Mouse (Mus musculus) testis, adult 2 months (tissue): ENCODE results near the gene Traf2. TPM values are rescaled to one million over a fixed set of nuclear protein-coding genes. Genes with fewer than 3 reads are reported as not detected.

ENCODE experiments used
- H3K27ac ChIP-seq: fragments of 200-500 bp; 2 replicates; pipeline ENCODE4 v1.5.1; 2012; ENCODE audit warnings: low read depth, low read length; ENCODE audit not compliant: control insufficient read depth, insufficient read depth
- H3K27me3 ChIP-seq: fragments of 200-500 bp; 2 replicates; pipeline ENCODE4 v1.6.1; 2012; ENCODE audit warnings: mild to moderate bottlenecking, low read length, moderate library complexity; ENCODE audit not compliant: control insufficient read depth, insufficient read depth
- H3K36me3 ChIP-seq: fragments of 200-500 bp; 2 replicates; pipeline ENCODE4 v1.6.1; 2012; ENCODE audit warnings: mild to moderate bottlenecking, low read length; ENCODE audit not compliant: control insufficient read depth, insufficient read depth
- H3K4me1 ChIP-seq: fragments of 200-500 bp; 2 replicates; pipeline ENCODE4 v1.6.1; 2012; ENCODE audit warnings: low read length; ENCODE audit not compliant: control insufficient read depth, insufficient read depth
- H3K4me3 ChIP-seq: fragments of 200-500 bp; 2 replicates; pipeline ENCODE4 v1.5.1; 2012; ENCODE audit warnings: low read depth, mild to moderate bottlenecking, low read length, moderate library complexity, mixed read lengths; ENCODE audit not compliant: control insufficient read depth
- CTCF ChIP-seq: fragments of 200-500 bp; IDR thresholded peaks from 2 replicates; pipeline ENCODE4 v1.5.1; 2012; ENCODE audit warnings: low read depth, mild to moderate bottlenecking, inconsistent platforms, low read length, moderate library complexity; ENCODE audit not compliant: control insufficient read depth, insufficient read depth, insufficient replicate concordance
- POLR2A ChIP-seq: fragments of 200-500 bp; IDR thresholded peaks from 2 replicates; pipeline ENCODE4 v1.6.1; 2012; ENCODE audit warnings: low read depth, mild to moderate bottlenecking, inconsistent platforms, low read length, moderate library complexity; ENCODE audit not compliant: control insufficient read depth
- polyA plus RNA-seq: library from polyadenylated mRNA; depleted of rRNA; stranded (reverse); fragments of >200 nt; gene quantifications from 2 replicates; pipeline ENCODE4 v1.2.3, GENCODE M21; 2012

Traf2 gene
- polyA plus RNA-seq, 1 experiment, result 12.2 TPM

DNA sequence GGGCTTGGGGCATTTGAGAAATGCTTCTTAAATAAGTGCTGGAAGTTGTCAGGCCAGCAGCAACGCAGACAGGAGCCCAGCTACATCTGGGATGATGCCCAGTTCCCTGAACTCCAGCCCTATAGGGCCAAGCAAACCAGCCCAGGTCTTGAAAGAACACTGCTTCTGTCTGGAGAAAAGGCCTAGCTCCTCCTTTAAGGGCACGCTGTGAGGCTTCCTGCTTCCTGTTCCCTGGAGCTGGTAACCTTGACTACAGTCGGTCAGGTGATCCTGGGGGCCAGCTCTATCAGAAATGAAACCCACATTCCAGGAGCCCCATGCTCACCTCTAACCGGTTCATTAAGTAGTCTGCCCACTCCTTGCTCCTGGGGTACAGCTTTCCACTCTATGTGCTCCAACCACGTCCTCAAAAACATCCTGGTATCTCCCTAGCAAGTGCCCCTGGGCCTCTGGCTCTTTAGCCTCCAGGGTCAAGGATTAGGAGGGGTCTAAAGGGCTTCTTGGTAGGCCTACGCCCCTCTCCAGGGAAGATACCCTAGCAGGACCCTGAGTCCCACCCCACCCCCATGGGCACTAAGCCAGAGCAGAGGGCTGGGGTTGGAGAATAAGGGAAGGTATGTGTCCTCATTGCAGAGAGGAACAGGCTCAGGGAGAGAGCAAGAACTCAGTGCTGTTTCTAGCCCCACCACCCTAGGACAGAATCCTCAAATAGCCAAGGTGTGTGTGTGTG is 48.7 kb downstream of the Traf2 start:
- Histone ChIP-seq H3K27ac (no peak overlapping the region), H3K36me3 (no peaks in the 10 kb centered on the region; the same call in 1 of the 2 replicates), H3K4me1 (peaks cover 18% of the 10 kb centered on the region), H3K27me3 (no peaks in the 10 kb centered on the region), H3K4me3 (no peak overlapping the region)
- TF ChIP-seq CTCF (no peak), POLR2A (no peak)

DNA sequence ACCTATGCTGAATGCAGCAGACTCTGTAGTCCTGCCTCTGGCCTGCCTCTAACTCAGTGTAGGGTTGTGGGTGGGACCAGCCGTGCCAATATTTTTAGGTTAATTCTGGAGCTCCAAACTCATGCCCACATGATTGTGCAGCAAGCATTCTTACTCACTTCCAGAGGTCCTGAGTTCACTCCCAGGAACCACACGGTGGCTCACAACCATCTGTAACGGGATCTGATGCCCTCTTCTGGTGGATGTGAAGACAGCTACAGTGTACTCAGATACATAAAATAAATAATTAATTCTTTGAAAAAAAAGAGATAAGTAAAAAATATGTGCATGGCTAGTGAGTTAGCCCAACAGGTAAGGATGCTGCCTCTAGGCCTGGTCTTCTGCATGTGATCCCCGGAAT is 50.3 kb downstream of the Traf2 start:
- Histone ChIP-seq H3K4me3 (no peak overlapping the region), H3K27me3 (no peaks in the 10 kb centered on the region), H3K4me1 (peaks cover 10% of the 10 kb centered on the region), H3K36me3 (no peaks in the 10 kb centered on the region), H3K27ac (no peak overlapping the region)
- TF ChIP-seq CTCF (peak; percentile 8; the same call in 1 of the 2 replicates), POLR2A (no peak)

DNA sequence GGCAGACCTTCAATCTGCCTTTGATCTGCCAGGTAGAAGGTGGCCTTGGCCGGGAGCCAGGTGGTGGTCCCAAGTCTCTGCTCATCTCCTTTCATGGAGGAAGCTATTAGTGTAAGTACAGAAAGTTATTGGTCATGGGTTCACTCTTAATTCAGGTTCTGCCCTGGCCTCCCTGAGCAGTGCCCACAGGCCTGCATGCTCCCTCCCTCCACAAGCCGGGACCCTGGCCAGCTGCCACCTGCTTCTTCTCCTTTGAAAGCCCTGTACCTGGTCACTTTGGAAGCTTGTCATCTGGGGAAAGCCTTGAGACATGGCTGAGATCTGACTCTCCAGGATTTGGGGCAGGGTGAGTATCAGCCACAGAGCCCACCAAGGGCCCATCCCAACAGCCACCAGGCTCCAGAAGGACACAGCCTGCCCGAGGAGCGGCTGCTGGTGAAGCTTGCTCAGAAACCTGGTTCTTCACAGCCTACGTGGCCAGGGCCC is 53.2 kb downstream of the Traf2 start, which contains the start of gene Lcn12:
Lcn12 (minus strand) TSS at position 436 of the 486 bp plus-strand sequence.
- H3K27me3 ChIP-seq, result no peaks in the 10 kb centered on the region
- H3K36me3 ChIP-seq, result no peaks in the 10 kb centered on the region
- TF ChIP-seq CTCF (no peak), POLR2A (no peak)
- H3K27ac ChIP-seq, result no peak within 1 kb of the TSS
- H3K4me3 ChIP-seq, result no peak within 1 kb of the TSS
- H3K4me1 ChIP-seq, result no peaks in the 10 kb centered on the region

DNA sequence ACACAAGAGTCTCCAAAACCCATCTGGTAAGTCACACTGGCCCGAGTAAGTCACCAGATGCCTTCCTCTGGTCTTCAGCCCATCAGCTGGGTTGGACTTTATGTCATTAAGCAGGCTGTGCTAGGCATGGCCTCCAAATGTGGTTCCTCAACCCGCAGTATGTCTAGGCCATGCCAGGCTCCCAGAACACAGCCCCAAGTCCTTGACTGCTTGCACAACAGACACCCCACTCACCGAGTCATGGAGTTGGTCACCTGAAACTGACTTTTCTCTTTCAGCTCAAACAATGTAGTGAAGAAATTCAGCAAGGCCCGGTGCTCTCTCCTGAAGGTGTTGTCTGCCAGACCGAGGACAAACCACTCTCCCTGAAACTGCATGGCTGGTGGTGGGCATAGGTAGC is 53.8 kb downstream of the Traf2 start:
- H3K4me3 ChIP-seq, result no peak overlapping the region
- H3K36me3 ChIP-seq, result no peaks in the 10 kb centered on the region
- no peak overlapping the region for H3K27ac ChIP-seq
- no peak for TF ChIP-seq POLR2A
- TF ChIP-seq CTCF, result no peak
- no peaks in the 10 kb centered on the region for H3K4me1 ChIP-seq
- no peaks in the 10 kb centered on the region for H3K27me3 ChIP-seq

- Histone ChIP-seq H3K36me3 (no peaks in the 10 kb centered on the region), H3K4me3 (no peak overlapping the region), H3K27me3 (no peaks in the 10 kb centered on the region), H3K4me1 (no peaks in the 10 kb centered on the region), H3K27ac (no peak overlapping the region)
- no peak for TF ChIP-seq CTCF
- no peak for TF ChIP-seq POLR2A
Measured at GRCm38 (mm10) chr2:25488671-25489068, 58.1 kb downstream of the Traf2 start.

- Histone ChIP-seq H3K27me3 (no peaks in the 10 kb centered on the region), H3K4me3 (no peak overlapping the region), H3K36me3 (no peaks in the 10 kb centered on the region), H3K27ac (no peak overlapping the region), H3K4me1 (no peaks in the 10 kb centered on the region)
- TF ChIP-seq POLR2A, result no peak
- no peak for TF ChIP-seq CTCF
Measured at GRCm38 (mm10) chr2:25487965-25488670, 58.6 kb downstream of the Traf2 start.

DNA sequence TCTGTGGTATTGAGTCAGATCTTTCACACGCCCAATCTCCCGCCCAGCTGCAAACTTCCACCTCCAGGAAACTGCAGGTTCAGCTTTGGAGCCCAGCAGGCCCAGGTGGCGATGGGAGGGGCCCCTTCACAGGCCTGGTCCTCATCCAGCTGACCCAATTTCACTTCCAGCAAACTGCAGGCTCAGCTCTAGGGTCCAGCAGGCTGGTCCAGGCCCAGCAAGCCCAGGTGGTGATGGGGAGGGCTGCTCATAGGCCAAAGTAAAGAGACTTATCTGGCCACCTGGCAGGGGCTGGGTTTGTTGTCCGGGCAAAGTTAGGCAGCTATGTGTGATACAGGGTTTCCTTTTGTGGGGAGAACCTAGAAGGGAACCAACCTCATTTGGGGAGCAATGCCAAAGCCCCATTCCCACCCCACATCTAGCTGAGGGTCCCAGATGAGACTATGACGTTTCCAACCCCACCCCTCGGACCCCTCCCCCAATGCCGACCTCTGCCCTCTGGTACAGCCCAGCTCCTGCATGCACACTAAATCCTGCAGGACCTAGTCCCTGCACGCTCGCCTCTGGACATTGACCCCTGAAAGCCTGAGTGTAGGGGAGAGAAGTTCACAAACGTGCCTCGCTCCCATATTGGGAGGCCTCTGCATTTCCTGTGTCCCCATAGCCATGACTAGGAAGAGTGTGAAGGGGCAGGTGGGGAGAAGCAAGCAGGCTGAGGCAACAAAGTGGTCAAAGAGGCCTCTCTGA is 61.7 kb downstream of the Traf2 start:
- no peaks in the 10 kb centered on the region for H3K4me1 ChIP-seq
- TF ChIP-seq CTCF (no peak), POLR2A (no peak)
- H3K36me3 ChIP-seq, result no peaks in the 10 kb centered on the region
- no peak overlapping the region for H3K27ac ChIP-seq
- H3K27me3 ChIP-seq, result no peaks in the 10 kb centered on the region
- H3K4me3 ChIP-seq, result no peak overlapping the region
